Mouse (Mus musculus) liver, postnatal 0 days (tissue): ENCODE data around the gene Gcn1l1. TPM values are rescaled to one million over a fixed set of nuclear protein-coding genes. Genes with fewer than 3 reads are reported as not detected.

Experiments
- ATAC-seq: fragments of 200-750 bp; cut with Nextera tagmentation; 2 replicates; pipeline ENCODE4 v1.8.0; 2017; ENCODE audit warnings: mild to moderate bottlenecking, moderate library complexity
- DNase-seq: peaks from one replicate; pipeline ENCODE4 v3.0.0-alpha.2; 2016
- H3K27ac ChIP-seq: fragments of 300-500 bp; sonication (generic); 2 replicates; pipeline ENCODE4 v1.5.1; 2014; ENCODE audit warnings: antibody characterized with exemption, moderate library complexity, mild to moderate bottlenecking, low read depth
- H3K27me3 ChIP-seq: fragments of 300-500 bp; sonication (generic); 2 replicates; pipeline ENCODE4 v1.6.1; 2014; ENCODE audit warnings: low read length, control low read depth, mixed read lengths; ENCODE audit not compliant: insufficient read depth
- H3K36me3 ChIP-seq: fragments of 300-500 bp; sonication (generic); replicated peaks from 2 replicates; pipeline ENCODE4 v1.6.1; 2014; ENCODE audit warnings: mild to moderate bottlenecking, control low read depth, low read length, moderate library complexity, mixed read lengths; ENCODE audit not compliant: insufficient read depth
- H3K4me1 ChIP-seq: fragments of 300-500 bp; sonication (generic); 2 replicates; pipeline ENCODE4 v1.6.1; 2014; ENCODE audit warnings: antibody characterized with exemption, mild to moderate bottlenecking, control low read depth; ENCODE audit not compliant: insufficient read depth
- H3K4me2 ChIP-seq: fragments of 300-500 bp; sonication (generic); 2 replicates; pipeline ENCODE4 v1.6.1; 2014; ENCODE audit warnings: low read depth, mild to moderate bottlenecking, low read length, moderate library complexity, mixed read lengths
- H3K4me3 ChIP-seq: fragments of 300-500 bp; sonication (generic); 2 replicates; pipeline ENCODE4 v1.5.1; 2014; ENCODE audit warnings: low read depth, low read length
- H3K9ac ChIP-seq: fragments of 300-500 bp; sonication (generic); replicated peaks from 2 replicates; pipeline ENCODE4 v1.6.1; 2014; ENCODE audit warnings: mild to moderate bottlenecking, moderate library complexity
- H3K9me3 ChIP-seq: fragments of 300-500 bp; sonication (generic); 2 replicates; pipeline ENCODE4 v1.6.1; 2016; ENCODE audit warnings: mild to moderate bottlenecking, control low read depth, low read length, mixed read lengths
- CTCF ChIP-seq: sonication (generic); IDR thresholded peaks from 2 replicates; pipeline ENCODE4 v1.5.1; 2016; ENCODE audit warnings: antibody characterized with exemption, low read depth
- EP300 ChIP-seq: IDR thresholded peaks from 2 replicates; pipeline ENCODE4 v1.6.1; 2016; ENCODE audit warnings: antibody characterized with exemption, low read depth, mild to moderate bottlenecking
- WGBS: fragments of 180-500 bp; shearing (Covaris S2); extraction: QIAGEN DNeasy Blood & Tissue Kit; methylation state at CpG from one replicate; pipeline ENCODE4 v1.1.7; 2014; ENCODE audit not compliant: insufficient replicate concordance; 5-methylcytosine and 5-hydroxymethylcytosine counted together
- polyA plus RNA-seq: library from polyadenylated mRNA; unstranded; fragments of >200 nt; fragmentation: Nextera tagmentation; extraction: Ambion mirVana; gene quantifications from 2 replicates; pipeline ENCODE4 v1.2.1, GENCODE M21; 2015

The Gcn1l1 gene
- polyA plus RNA-seq, 1 experiment from 2014 or later: 10.3 TPM

DNA sequence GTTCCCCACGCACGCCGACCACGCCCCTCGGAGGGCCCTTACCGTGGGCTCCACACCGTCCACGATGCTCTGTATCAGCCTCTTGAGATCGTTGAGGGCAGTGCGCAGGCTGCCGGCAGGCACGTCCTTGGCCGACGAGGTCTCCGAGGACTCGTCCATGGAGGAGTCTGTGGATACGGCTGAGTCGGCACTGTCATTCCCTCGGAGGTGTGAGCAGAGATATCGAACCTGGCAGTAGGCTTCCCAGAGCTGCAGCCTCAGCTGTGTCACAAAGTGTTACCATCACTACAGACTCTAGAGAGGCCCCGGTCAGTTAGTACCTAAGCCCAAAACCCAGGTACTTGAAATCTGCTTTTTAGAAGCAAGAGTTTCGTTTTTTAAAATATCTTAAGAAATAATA, 97.6 kb downstream of the Gcn1l1 start:
- Histone ChIP-seq H3K9ac (no peak overlapping the region), H3K4me3 (no peak overlapping the region), H3K36me3 (no peaks in the 10 kb centered on the region), H3K27ac (no peak overlapping the region), H3K9me3 (no peaks in the 10 kb centered on the region), H3K4me2 (no peak overlapping the region), H3K27me3 (no peaks in the 10 kb centered on the region), H3K4me1 (no peaks in the 10 kb centered on the region)
- TF ChIP-seq EP300 (no peak), CTCF (no peak)
- no peak for DNase-seq
- no peak for ATAC-seq
- 84% methylated on average over 22 of the region's 22 CpGs for WGBS

DNA sequence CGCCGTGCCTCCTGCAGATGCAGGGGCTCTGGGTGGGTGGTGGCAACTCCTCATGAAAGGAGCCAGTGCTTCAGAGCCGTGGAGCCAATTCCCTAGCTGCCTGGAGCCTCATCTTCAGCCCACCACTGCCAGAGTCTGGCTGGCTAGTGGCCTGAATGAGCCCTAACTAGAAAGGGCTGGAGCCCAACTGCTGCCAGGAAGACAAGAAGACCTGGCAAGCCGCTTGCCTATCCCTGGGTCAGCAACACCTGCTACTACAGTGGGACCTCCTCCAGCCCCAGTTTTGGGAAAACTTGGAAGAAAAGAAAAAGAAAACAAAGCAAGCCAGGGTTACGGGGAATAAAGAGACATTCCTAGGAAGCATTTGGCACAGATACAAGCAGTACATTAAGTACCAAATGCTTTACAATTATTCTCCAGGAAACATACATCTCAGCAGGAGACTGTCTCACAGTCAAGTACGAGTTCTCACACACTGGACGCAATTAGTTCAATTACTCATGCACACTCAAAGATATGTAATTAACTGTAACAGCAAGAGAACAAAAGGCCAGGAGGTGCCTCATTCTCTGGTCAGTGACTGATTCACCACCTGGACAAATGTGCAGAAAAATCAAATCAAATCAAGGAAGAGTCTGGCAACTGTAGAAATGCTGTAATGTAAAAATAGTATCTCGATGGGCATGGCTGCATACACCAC, 101.5 kb downstream of the Gcn1l1 start:
- no peak overlapping the region for H3K4me2 ChIP-seq
- H3K27ac ChIP-seq: no peak overlapping the region
- no peak for TF ChIP-seq CTCF
- no peak for TF ChIP-seq EP300
- H3K36me3 ChIP-seq: no peaks in the 10 kb centered on the region
- no peaks in the 10 kb centered on the region for H3K9me3 ChIP-seq
- ATAC-seq (no peak), DNase-seq (peak; percentile 10)
- no peaks in the 10 kb centered on the region for H3K4me1 ChIP-seq
- no peaks in the 10 kb centered on the region for H3K27me3 ChIP-seq
- no peak overlapping the region for H3K9ac ChIP-seq
- no peak overlapping the region for H3K4me3 ChIP-seq
- 74% methylated on average over 8 of the region's 8 CpGs for WGBS

DNA sequence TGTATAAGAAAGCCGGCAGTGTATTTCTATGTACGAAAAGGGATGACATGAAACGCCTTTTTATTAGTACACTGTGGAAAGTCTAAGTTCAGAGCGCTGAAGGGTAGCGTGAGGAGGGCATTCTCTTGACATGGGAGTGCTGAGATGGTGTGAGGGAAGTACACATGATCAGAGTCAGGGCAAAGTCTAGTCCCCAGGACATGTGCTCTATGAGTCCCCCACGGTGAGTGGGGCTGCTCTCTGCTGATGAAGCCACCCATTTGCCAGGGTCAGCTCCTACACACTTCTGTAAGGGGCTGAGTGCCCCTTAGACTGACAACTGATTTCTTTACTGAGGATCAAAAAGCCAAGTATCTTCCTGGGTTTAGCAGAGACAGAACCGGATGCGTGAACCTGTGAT, 102.2 kb downstream of the Gcn1l1 start:
- WGBS: 76% methylated on average over 8 of the region's 8 CpGs
- Histone ChIP-seq H3K9ac (no peak overlapping the region), H3K4me3 (no peak overlapping the region), H3K4me2 (no peak overlapping the region), H3K9me3 (no peaks in the 10 kb centered on the region), H3K27ac (no peak overlapping the region), H3K27me3 (no peaks in the 10 kb centered on the region), H3K4me1 (no peaks in the 10 kb centered on the region), H3K36me3 (no peaks in the 10 kb centered on the region)
- no peak for ATAC-seq
- TF ChIP-seq CTCF: no peak
- TF ChIP-seq EP300: no peak
- no peak for DNase-seq

DNA sequence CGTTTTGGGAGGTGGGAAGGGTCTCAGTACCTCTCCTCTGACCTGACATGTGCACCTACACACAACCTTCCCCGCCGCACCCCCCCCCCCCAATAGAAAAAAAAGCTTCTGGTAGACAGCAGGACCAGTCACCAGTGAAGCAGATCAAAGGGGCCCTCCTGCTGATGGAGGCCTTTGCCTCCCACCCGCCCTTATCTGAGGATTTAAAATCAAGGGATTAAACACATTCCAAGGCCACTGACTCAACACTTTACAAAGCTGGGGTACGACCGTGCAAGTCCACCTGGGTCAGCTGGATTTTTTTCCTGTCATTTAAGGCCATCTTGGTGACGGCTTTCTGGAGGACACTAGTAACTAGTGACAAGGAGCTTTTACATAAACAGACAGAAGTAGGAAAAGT, 102.8 kb downstream of the Gcn1l1 start:
- Histone ChIP-seq H3K27me3 (no peaks in the 10 kb centered on the region), H3K9ac (no peak overlapping the region), H3K4me1 (no peaks in the 10 kb centered on the region), H3K27ac (no peak overlapping the region), H3K9me3 (no peaks in the 10 kb centered on the region), H3K4me2 (no peak overlapping the region), H3K36me3 (no peaks in the 10 kb centered on the region), H3K4me3 (no peak overlapping the region)
- 52% methylated on average over 7 of the region's 7 CpGs for WGBS
- ATAC-seq: no peak
- TF ChIP-seq EP300: no peak
- no peak for TF ChIP-seq CTCF
- DNase-seq: no peak

DNA sequence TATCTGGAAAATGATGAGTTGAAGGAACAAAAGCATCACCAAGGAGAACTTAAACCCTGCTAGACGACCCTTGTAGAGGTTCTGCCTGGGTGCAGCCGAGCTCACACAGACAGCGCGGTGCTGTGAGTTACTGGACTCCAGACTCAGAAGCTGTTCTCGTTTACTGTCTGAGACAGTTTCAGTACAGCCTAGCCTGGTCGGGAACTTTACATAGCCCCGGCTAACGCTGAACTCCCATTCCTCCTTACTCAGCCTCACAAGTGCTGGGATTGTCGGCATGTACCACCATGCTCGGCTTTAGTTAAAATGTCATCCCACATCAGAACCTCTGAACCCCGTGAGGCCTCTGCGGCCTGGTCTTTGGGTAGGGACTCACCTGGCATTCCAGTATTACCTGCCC, 103.9 kb downstream of the Gcn1l1 start:
- no peak overlapping the region for H3K4me2 ChIP-seq
- no peak overlapping the region for H3K4me3 ChIP-seq
- DNase-seq (no peak), ATAC-seq (no peak)
- TF ChIP-seq CTCF (no peak), EP300 (no peak)
- H3K9me3 ChIP-seq: no peaks in the 10 kb centered on the region
- no peaks in the 10 kb centered on the region for H3K27me3 ChIP-seq
- H3K9ac ChIP-seq: no peak overlapping the region
- H3K36me3 ChIP-seq: no peaks in the 10 kb centered on the region
- WGBS: 87% methylated on average over 12 of the region's 12 CpGs
- no peaks in the 10 kb centered on the region for H3K4me1 ChIP-seq
- no peak overlapping the region for H3K27ac ChIP-seq

DNA sequence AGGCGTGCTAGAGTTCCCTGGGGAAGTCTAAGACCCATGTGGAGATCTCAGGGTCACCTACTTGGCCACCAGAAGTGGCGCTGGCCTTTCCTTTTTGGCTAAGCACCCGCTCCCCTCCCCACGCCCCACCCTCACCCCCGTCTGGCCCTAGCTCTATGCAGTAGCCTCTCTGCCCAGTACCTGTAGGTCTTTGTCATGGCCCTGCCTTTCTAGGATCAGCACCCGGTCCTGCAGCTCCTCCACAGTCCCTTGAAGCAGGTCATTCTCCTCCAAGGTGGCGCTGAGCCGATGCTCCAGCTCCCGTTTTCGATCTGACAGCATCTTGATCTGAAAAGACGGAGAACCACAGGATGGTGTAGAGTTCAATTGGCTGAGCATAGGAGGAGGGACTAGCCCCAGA, 104.9 kb downstream of the Gcn1l1 start:
- DNase-seq: no peak
- no peaks in the 10 kb centered on the region for H3K9me3 ChIP-seq
- H3K36me3 ChIP-seq: no peaks in the 10 kb centered on the region
- 77% methylated on average over 11 of the region's 11 CpGs for WGBS
- no peaks in the 10 kb centered on the region for H3K27me3 ChIP-seq
- H3K27ac ChIP-seq: no peak overlapping the region
- H3K4me2 ChIP-seq: no peak overlapping the region
- ATAC-seq: no peak
- TF ChIP-seq CTCF: no peak
- TF ChIP-seq EP300: no peak
- H3K4me3 ChIP-seq: no peak overlapping the region
- no peak overlapping the region for H3K9ac ChIP-seq
- H3K4me1 ChIP-seq: no peaks in the 10 kb centered on the region

DNA sequence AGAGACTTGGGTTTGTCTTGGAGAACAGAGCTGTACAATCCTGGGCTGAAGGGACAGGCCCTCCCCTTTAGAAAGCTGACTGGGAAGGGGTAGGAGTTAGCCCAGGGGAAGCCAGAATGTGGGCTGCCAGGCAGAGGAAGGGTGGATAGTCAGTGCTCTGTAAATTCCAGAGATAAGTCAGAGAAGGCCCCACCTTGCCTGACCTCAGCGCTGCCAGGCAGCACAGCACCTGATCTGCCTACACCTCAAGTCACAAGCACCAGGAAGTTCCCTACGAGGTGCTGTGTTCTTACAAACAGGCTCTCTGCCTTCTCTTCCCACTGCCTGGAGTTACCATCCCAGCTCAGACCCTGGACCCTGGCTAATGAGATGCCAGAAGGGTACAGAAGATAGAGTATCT, 105.4 kb downstream of the Gcn1l1 start:
- WGBS: 38% methylated on average over 2 of the region's 2 CpGs

More for the DNA sequence above, 105.4 kb downstream of the Gcn1l1 start:
- no peak overlapping the region for H3K27ac ChIP-seq
- no peaks in the 10 kb centered on the region for H3K4me1 ChIP-seq
- ATAC-seq: no peak
- no peak overlapping the region for H3K9ac ChIP-seq
- H3K4me2 ChIP-seq: no peak overlapping the region
- H3K27me3 ChIP-seq: no peaks in the 10 kb centered on the region
- no peak overlapping the region for H3K4me3 ChIP-seq
- TF ChIP-seq EP300 (no peak), CTCF (no peak)
- DNase-seq: no peak
- H3K36me3 ChIP-seq: no peaks in the 10 kb centered on the region
- H3K9me3 ChIP-seq: no peaks in the 10 kb centered on the region
